Mouse (Mus musculus) heart, adult 2 months (tissue): Measurements from ENCODE around the gene Mxi1. TPM values are rescaled to one million over a fixed set of nuclear protein-coding genes. Genes with fewer than 3 reads are reported as not detected.

Source experiments
- DNase-seq, 2 experiments: peaks; one replicate each; pipeline ENCODE4 v3.0.0; 2021
- H3K27ac ChIP-seq: fragments of 200-600 bp; 2 replicates; pipeline ENCODE4 v1.8.1; 2022
- H3K27me3 ChIP-seq: fragments of 200-500 bp; 2 replicates; pipeline ENCODE4 v1.6.1; 2012; ENCODE audit warnings: mild to moderate bottlenecking, low read length, inconsistent platforms, mixed read lengths; ENCODE audit not compliant: control insufficient read depth, insufficient read depth
- H3K36me3 ChIP-seq: fragments of 200-500 bp; 2 replicates; pipeline ENCODE4 v1.6.1; 2012; ENCODE audit warnings: low read length, inconsistent platforms; ENCODE audit not compliant: control insufficient read depth, insufficient read depth
- H3K4me1 ChIP-seq: fragments of 200-500 bp; 2 replicates; pipeline ENCODE4 v1.6.1; 2011; ENCODE audit warnings: low read length; ENCODE audit not compliant: control insufficient read depth, insufficient read depth
- H3K4me3 ChIP-seq: fragments of 200-600 bp; 2 replicates; pipeline ENCODE4 v1.8.1; 2022
- H3K79me2 ChIP-seq: fragments of 200-500 bp; replicated peaks from 2 replicates; pipeline ENCODE4 v1.6.1; 2012; ENCODE audit warnings: mild to moderate bottlenecking, inconsistent platforms, low read length, moderate library complexity, mixed read lengths; ENCODE audit not compliant: control insufficient read depth, insufficient read depth
- H3K9ac ChIP-seq: fragments of 200-500 bp; 2 replicates; pipeline ENCODE4 v1.6.1; 2012; ENCODE audit warnings: low read depth, mild to moderate bottlenecking, control low read depth, inconsistent platforms, low read length, mixed read lengths
- CTCF ChIP-seq: fragments of 200-600 bp; IDR thresholded peaks from 2 replicates; pipeline ENCODE4 v1.8.1; 2022; ENCODE audit warnings: antibody characterized with exemption, mild to moderate bottlenecking, moderate library complexity
- EP300 ChIP-seq: fragments of 200-500 bp; IDR thresholded peaks from 2 replicates; pipeline ENCODE4 v1.6.1; 2011; ENCODE audit warnings: low read depth, low read length, control low read depth; ENCODE audit not compliant: insufficient read depth
- POLR2A ChIP-seq: fragments of 200-500 bp; IDR thresholded peaks from 2 replicates; pipeline ENCODE4 v1.6.1; 2011; ENCODE audit warnings: mild to moderate bottlenecking, low read depth, low read length, control low read depth; ENCODE audit not compliant: insufficient read depth
- WGBS: fragments of 180-500 bp; shearing (Covaris S2); methylation state at CpG from one replicate; pipeline ENCODE4 v1.1.7; 2018; 5-methylcytosine and 5-hydroxymethylcytosine counted together
- intact Hi-C: fragments of 180-260 bp; cut with DNase I; formaldehyde crosslinking; loops from one replicate; pipeline ENCODE4 v1.15.1; 2025
- polyA plus RNA-seq: library from polyadenylated mRNA; depleted of rRNA; stranded (reverse); fragments of >200 nt; gene quantifications from 2 replicates; pipeline ENCODE4 v1.2.3, GENCODE M21; 2012
- total RNA-seq, 2 experiments: library from RNA; stranded (reverse); gene quantifications; 2 replicates each; pipeline ENCODE4 v1.2.3; 2021

Gene Mxi1
- total and polyA plus RNA-seq, 3 experiments: 20.9 to 49.6 (median 38.7) TPM

GRCm38 (mm10) chr19:53397451-53398233, 87.3 kb downstream of the Mxi1 start:
- Histone ChIP-seq H3K36me3 (no peaks in the 10 kb centered on the region), H3K79me2 (no peaks in the 10 kb centered on the region), H3K4me3 (no peak overlapping the region), H3K27me3 (no peaks in the 10 kb centered on the region), H3K4me1 (no peaks in the 10 kb centered on the region), H3K27ac (no peak overlapping the region), H3K9ac (no peak overlapping the region)
- no peak for DNase-seq
- TF ChIP-seq POLR2A (no peak), CTCF (no peak), EP300 (no peak)
- intact Hi-C loops: loop anchor here (10.0 kb wide), 1 partner anchor 547 kb away; the partner anchor contains the start of genes Bbip1 and Shoc2
- WGBS: 76% methylated on average over 12 of the region's 12 CpGs

GRCm38 (mm10) chr19:53399213-53399612, 88.9 kb downstream of the Mxi1 start:
- no peaks in the 10 kb centered on the region for H3K27me3 ChIP-seq
- H3K79me2 ChIP-seq: no peaks in the 10 kb centered on the region
- H3K27ac ChIP-seq: no peak overlapping the region
- no peak overlapping the region for H3K4me3 ChIP-seq
- no peak overlapping the region for H3K9ac ChIP-seq
- intact Hi-C loops: loop anchor here (10.0 kb wide), 1 partner anchor 546 kb away; the partner anchor contains the start of genes Bbip1 and Shoc2
- no peak for DNase-seq
- TF ChIP-seq CTCF: no peak
- TF ChIP-seq POLR2A: no peak
- TF ChIP-seq EP300: no peak
- H3K36me3 ChIP-seq: no peaks in the 10 kb centered on the region
- 53% methylated on average over 4 of the region's 4 CpGs for WGBS
- H3K4me1 ChIP-seq: no peaks in the 10 kb centered on the region

DNA sequence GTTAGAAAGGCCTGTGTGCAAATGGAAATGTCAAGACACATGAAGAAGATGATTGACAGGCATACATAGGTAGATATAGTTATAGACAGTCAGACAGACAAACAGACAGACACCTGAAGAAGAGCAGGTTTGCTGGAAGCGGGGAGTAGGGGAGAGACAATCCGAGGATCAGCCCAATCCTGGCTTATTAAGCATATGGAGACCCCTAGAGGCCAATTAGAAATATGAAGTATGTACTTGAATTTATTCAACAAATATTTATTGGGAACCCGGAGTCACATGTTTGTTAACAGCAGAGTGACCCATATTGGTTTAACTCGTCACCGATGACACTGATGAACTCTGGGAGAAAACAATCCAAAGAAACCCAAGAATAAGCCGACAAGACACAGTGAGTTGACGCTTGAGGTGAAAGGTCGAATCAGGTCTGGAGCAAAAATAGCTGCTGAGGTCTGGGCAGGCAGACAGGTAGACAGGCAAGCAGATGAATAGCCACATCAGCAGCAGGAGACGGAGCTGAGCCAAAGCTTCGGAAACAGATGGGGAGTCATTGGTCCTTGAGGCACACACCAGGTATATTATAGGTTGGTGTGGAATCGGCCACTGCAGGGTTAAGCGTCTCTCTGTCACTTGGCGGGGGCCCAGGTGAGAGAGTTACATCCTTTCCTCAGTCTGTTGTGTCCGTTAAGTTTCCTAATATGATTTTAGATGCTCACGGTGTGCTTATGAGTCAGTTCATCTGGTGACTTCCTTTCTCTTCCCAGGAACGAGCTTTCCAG, 90.2 kb downstream of the Mxi1 start:
- no peak overlapping the region for H3K9ac ChIP-seq
- peak; percentile 42 for TF ChIP-seq CTCF
- TF ChIP-seq POLR2A: no peak
- intact Hi-C loops: no loop called here
- no peak overlapping the region for H3K4me3 ChIP-seq
- no peaks in the 10 kb centered on the region for H3K27me3 ChIP-seq
- H3K27ac ChIP-seq: no peak overlapping the region
- no peaks in the 10 kb centered on the region for H3K4me1 ChIP-seq
- 69% methylated on average over 16 of the region's 16 CpGs for WGBS
- DNase-seq: no peak
- no peaks in the 10 kb centered on the region for H3K79me2 ChIP-seq
- H3K36me3 ChIP-seq: no peaks in the 10 kb centered on the region

DNA sequence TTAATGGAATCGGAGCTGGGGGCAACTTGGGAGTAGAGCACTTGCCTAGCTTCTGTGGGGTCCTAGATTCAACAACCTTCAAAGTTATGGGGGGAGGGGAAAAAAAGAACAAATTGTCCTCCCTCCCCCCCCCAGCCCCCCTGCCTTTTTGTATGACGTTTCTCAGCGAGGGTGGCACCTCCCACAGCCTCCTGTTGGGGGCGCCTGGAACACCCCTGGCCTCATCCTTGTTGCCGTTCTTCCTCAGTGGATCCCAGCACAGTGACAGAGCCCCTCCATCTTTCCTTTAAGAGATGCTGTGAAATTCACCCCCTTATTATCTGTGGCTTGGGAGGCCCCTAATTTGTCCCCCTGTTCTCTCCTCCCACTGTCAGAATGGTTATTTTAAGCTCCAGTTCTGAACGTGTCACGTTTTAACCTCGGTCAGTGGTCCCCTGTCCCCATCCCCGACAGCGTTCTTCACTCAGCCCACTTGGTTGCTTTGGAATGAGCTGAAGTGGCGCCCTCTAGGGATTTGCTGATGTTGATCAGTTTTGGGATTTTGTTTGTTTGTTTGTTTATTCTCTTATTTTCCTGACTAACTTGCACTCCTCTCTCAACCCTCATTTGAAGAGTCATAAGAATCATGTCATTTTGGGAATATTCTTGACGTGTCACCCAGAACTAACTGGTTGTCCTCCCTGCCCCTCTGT, 92.6 kb downstream of the Mxi1 start:
- H3K27ac ChIP-seq: no peak overlapping the region
- no peak overlapping the region for H3K4me3 ChIP-seq
- no peaks in the 10 kb centered on the region for H3K4me1 ChIP-seq
- H3K36me3 ChIP-seq: no peaks in the 10 kb centered on the region
- intact Hi-C loops: no loop called here
- no peak overlapping the region for H3K9ac ChIP-seq
- H3K27me3 ChIP-seq: no peaks in the 10 kb centered on the region
- 51% methylated on average over 12 of the region's 12 CpGs for WGBS
- no peak for TF ChIP-seq POLR2A
- TF ChIP-seq CTCF: peak; percentile 24; the same call in 1 of the 2 replicates
- DNase-seq: no peak
- H3K79me2 ChIP-seq: no peaks in the 10 kb centered on the region

DNA sequence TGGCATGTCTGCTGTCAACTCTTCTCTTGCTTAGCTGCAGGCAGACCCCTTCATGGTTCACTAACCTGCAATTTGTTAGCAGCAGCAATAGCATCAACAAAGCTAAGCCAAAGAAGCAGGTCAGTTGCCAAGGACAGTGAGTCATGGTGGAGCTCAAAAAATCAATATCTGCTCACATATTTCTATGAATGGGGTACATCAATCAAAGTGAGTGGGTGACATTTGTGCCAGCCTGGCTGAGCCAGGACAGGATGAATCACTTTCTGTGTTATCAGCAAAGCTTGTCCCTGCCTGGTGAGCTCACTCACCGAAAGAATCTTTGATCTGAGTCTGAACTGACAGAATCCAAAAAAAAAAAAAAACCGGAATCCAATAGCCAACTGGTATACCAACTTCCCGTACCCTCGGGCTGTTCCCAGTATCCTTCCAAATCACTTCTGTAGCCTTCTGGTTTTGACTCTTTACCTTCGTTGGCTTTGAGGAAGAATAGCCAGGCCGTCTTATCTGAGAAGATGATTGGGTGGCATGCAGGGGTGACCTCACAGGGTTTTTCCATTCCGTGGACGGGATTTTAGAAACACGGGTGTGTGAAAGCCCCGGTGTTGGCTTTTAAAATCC, 94.0 kb downstream of the Mxi1 start:
- WGBS: 80% methylated on average over 10 of the region's 10 CpGs
- Histone ChIP-seq H3K4me3 (no peak overlapping the region), H3K4me1 (no peaks in the 10 kb centered on the region), H3K9ac (no peak overlapping the region), H3K27ac (no peak overlapping the region), H3K79me2 (no peaks in the 10 kb centered on the region), H3K27me3 (no peaks in the 10 kb centered on the region), H3K36me3 (no peaks in the 10 kb centered on the region)
- intact Hi-C loops: no loop called here
- TF ChIP-seq CTCF (no peak), EP300 (no peak), POLR2A (no peak)
- DNase-seq: no peak
